Mouse (Mus musculus) urinary bladder, postnatal 0 days (tissue): ENCODE results near the gene Rph3a. TPM values are rescaled to one million over a fixed set of nuclear protein-coding genes. Genes with fewer than 3 reads are reported as not detected.

Source experiments
- polyA plus RNA-seq: library from polyadenylated mRNA; unstranded; fragments of >200 nt; fragmentation: Nextera tagmentation; extraction: Ambion mirVana; gene quantifications from 2 replicates; pipeline ENCODE4 v1.2.1, GENCODE M21; 2015

The Rph3a gene
- not detected in 2 replicates for polyA plus RNA-seq

DNA sequence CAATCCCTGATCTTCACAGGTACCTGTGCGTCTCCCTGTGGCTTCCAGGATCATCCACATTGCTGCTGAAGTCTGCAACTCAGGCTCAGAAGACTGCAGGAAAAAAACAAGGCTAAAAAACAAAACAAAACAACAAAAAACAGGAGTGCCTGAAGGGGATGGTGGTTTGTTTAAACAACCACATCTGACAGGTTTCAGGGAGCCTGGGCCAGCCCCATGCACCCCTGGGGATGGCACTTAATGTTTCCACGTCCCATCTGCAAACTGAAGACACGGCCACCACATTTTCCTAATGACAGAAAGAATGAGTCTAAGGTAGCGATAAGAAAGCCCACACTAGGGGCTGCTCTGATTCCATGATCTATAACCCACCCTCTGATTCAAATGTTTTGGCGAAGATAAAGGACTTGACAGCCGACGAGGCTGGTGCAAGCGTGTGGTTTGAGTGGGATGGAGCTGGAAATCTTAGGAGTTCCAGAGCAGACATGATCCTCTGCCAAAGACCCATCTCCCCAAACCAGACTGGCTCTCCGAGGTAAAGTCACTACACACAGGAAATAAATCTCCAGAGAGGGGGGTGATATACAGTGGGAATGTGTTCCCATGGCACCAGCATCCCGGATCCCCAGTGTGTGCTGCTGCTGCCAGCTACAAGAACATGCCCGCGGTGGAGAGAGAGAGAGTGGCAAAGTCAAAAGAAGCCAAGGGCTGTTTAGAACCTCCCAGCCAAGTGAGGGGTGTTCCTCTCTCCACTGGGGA, at the start of gene Rph3a:
Rph3a (minus strand) TSS at position 282 of the 759 bp plus-strand sequence.

DNA sequence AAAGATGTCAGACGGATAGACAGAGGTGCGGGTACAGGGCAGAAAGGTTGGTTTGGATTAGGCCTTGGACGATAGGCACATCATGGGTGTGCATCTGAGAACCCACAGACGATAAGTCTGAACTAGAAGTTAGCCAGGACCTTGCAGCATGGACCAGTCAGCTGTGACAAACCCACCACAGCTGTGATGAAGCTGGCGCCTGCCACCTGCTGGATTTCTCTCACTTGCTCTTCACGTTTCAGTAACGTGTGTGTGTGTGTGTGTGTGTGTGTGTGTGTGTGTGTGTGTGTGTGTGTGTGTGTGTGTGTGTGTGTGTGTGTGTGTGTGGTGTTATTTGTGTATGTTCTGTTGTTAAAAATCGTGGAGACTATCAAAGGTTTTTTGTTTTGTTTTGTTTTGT, 95.7 kb downstream of the Rph3a start, which contains the start of gene Oas1d:
Oas1d (plus strand) TSS at position 333 of the 400 bp plus-strand sequence.

DNA sequence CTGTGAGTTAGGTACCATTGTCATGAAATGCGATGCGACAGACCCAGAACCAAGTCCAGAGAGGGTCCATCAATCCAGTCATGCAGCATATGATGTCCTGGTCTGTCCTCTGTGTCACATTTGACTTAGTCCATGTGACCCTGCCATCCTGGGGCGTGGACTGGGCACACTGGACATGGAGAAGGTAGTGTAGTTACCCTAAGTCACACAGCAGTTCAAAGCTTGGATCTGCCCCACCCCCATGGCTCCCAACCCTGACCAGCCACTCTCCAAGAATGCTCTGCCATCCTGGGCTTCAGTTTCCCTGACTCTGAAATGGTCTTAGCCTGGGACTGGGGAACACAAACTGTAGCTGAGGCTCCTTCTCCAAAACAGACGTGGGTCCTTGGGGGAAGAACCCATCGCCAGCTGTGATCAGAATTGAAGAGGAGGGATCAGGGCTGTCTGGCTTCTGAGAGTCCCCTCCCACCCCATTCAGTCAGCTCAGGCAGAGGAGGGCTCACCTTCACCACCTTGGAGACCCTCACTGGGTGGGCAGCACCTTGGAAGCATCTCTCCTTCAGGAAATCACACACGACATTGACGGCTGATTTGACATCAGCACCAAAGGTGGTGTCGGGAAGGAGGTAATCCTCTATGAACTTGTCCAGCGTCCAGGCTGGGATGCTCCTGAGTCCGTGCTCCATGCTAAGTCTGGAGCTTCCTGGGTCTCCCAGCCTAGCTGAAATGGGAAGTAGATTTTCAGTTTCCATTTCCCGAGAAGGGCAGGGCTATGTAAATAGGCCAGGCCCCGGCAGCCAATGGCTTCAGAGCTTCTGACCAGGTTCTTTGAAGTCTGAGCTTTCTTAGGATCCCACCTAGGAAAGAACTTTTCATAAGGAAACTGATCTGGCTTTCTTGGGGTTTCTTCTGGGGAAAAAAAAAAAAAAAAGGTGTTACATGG, 102.8 kb downstream of the Rph3a start, which contains the start of gene Oas1a:
Oas1a (minus strand) TSS at position 731 of the 943 bp plus-strand sequence.

Other genes with a start within 250 kb of the Rph3a start
- gene Oas3, start 232.4 kb downstream of the Rph3a start, polyA plus RNA-seq = 0.25 and 0.63 TPM in 2 replicates
- gene Oas1e, start 214.6 kb downstream of the Rph3a start, polyA plus RNA-seq = not detected in 2 replicates
- 0.99 and 1.2 TPM in 2 replicates for gene Oas1c, start 197.6 kb downstream of the Rph3a start, polyA plus RNA-seq
- 0.36 and 0.48 TPM in 2 replicates for gene Oas1f, start 162.7 kb downstream of the Rph3a start, polyA plus RNA-seq
- gene Oas1h, start 148.7 kb downstream of the Rph3a start, polyA plus RNA-seq = not detected in 2 replicates
- 2.2 and 3.0 TPM in 2 replicates for gene Oas1g, start 122.5 kb downstream of the Rph3a start, polyA plus RNA-seq
- gene Oas1a, start 102.6 kb downstream of the Rph3a start, polyA plus RNA-seq = 6.0 and 10.9 TPM in 2 replicates
- gene Oas1d, start 95.6 kb downstream of the Rph3a start, polyA plus RNA-seq = not detected in 2 replicates
- 21.3 and 22.2 TPM in 2 replicates for gene Ptpn11, start 181.3 kb upstream of the Rph3a start, polyA plus RNA-seq
- gene Rpl6, start 194.4 kb upstream of the Rph3a start, polyA plus RNA-seq = 394 and 416 TPM in 2 replicates
- gene Hectd4, start 210.1 kb upstream of the Rph3a start, polyA plus RNA-seq = 1.8 and 2.3 TPM in 2 replicates